Mouse (Mus musculus) liver, adult 2 months (tissue): ENCODE results near the gene Kctd19. TPM values are rescaled to one million over a fixed set of nuclear protein-coding genes. Genes with fewer than 3 reads are reported as not detected.

Experiments
- DNase-seq: peaks from one replicate; pipeline ENCODE4 v3.0.0-alpha.2; 2011; ENCODE audit warnings: low read depth, low spot score; ENCODE audit errors: extremely low read depth
- H3K27ac ChIP-seq: fragments of 200-500 bp; replicated peaks from 2 replicates; pipeline ENCODE4 v1.5.1; 2012; ENCODE audit warnings: low read depth, mild to moderate bottlenecking, control low read depth, inconsistent platforms, low read length; ENCODE audit not compliant: insufficient read depth
- H3K27me3 ChIP-seq: fragments of 200-500 bp; 2 replicates; pipeline ENCODE4 v1.6.1; 2012; ENCODE audit warnings: mild to moderate bottlenecking, moderate library complexity, low read length, inconsistent platforms; ENCODE audit not compliant: control insufficient read depth, insufficient read depth
- H3K36me3 ChIP-seq: fragments of 200-500 bp; 2 replicates; pipeline ENCODE4 v1.6.1; 2012; ENCODE audit warnings: low read length, inconsistent platforms; ENCODE audit not compliant: control insufficient read depth, insufficient read depth
- H3K4me1 ChIP-seq: fragments of 200-500 bp; 2 replicates; pipeline ENCODE4 v1.6.1; 2011; ENCODE audit warnings: low read length; ENCODE audit not compliant: control insufficient read depth, insufficient read depth
- H3K4me3 ChIP-seq: fragments of 200-500 bp; 2 replicates; pipeline ENCODE4 v1.5.1; 2011; ENCODE audit warnings: low read depth, mild to moderate bottlenecking, control low read depth, low read length, moderate library complexity; ENCODE audit not compliant: insufficient read depth
- H3K79me2 ChIP-seq: fragments of 200-500 bp; 2 replicates; pipeline ENCODE4 v1.6.1; 2012; ENCODE audit warnings: inconsistent platforms, mild to moderate bottlenecking, low read length, moderate library complexity; ENCODE audit not compliant: control insufficient read depth, insufficient read depth
- H3K9ac ChIP-seq: fragments of 200-500 bp; 2 replicates; pipeline ENCODE4 v1.6.1; 2012; ENCODE audit warnings: low read depth, mild to moderate bottlenecking, control low read depth, inconsistent platforms, low read length
- CTCF ChIP-seq: fragments of 200-500 bp; IDR thresholded peaks from 2 replicates; pipeline ENCODE4 v1.5.1; 2011; ENCODE audit warnings: low read depth, low read length, control low read depth
- POLR2A ChIP-seq: fragments of 200-500 bp; IDR thresholded peaks from 2 replicates; pipeline ENCODE4 v1.6.1; 2011; ENCODE audit warnings: low read length, control low read depth; ENCODE audit not compliant: insufficient read depth; ENCODE audit errors: extremely low read depth
- WGBS: fragments of 180-500 bp; shearing (Covaris S2); methylation state at CpG from one replicate; pipeline ENCODE4 v1.1.7; 2018; 5-methylcytosine and 5-hydroxymethylcytosine counted together
- polyA plus RNA-seq: library from polyadenylated mRNA; depleted of rRNA; stranded (reverse); fragments of >200 nt; gene quantifications from 2 replicates; pipeline ENCODE4 v1.2.3, GENCODE M21; 2012
- total RNA-seq: library from RNA; depleted of rRNA; stranded (reverse); fragments of >200 nt; gene quantifications from 2 replicates; pipeline ENCODE4 v1.2.3, GENCODE M21; 2014

Kctd19 gene
- total and polyA plus RNA-seq, 2 experiments = not detected

GRCm38 (mm10) chr8:105451903-105452603 lies 38.8 kb upstream of the Kctd19 start:
- 65% methylated on average over 15 of the region's 15 CpGs for WGBS
- Histone ChIP-seq H3K4me1 (no peaks in the 10 kb centered on the region), H3K9ac (no peak overlapping the region), H3K36me3 (no peaks in the 10 kb centered on the region), H3K79me2 (no peaks in the 10 kb centered on the region), H3K27me3 (no peaks in the 10 kb centered on the region), H3K4me3 (no peak overlapping the region), H3K27ac (no peak overlapping the region)
- TF ChIP-seq POLR2A (no peak), CTCF (no peak)
- no peak for DNase-seq

GRCm38 (mm10) chr8:105450977-105451376 lies 37.7 kb upstream of the Kctd19 start:
- WGBS = 39% methylated on average over 1 of the region's 1 CpGs
- DNase-seq = no peak
- no peaks in the 10 kb centered on the region for H3K4me1 ChIP-seq

GRCm38 (mm10) chr8:105448596-105448995 lies 35.3 kb upstream of the Kctd19 start:
- H3K27ac ChIP-seq = no peak overlapping the region
- no peak for DNase-seq
- no peak overlapping the region for H3K4me3 ChIP-seq

More at GRCm38 (mm10) chr8:105450977-105451376, 37.7 kb upstream of the Kctd19 start:
- no peak for TF ChIP-seq POLR2A
- no peak for TF ChIP-seq CTCF
- Histone ChIP-seq H3K9ac (no peak overlapping the region), H3K27me3 (no peaks in the 10 kb centered on the region), H3K79me2 (no peaks in the 10 kb centered on the region), H3K36me3 (no peaks in the 10 kb centered on the region), H3K4me3 (no peak overlapping the region), H3K27ac (no peak overlapping the region)

GRCm38 (mm10) chr8:105448188-105448587 lies 34.9 kb upstream of the Kctd19 start:
- no peak for DNase-seq
- Histone ChIP-seq H3K4me1 (no peaks in the 10 kb centered on the region), H3K4me3 (no peak overlapping the region), H3K27ac (no peak overlapping the region), H3K27me3 (no peaks in the 10 kb centered on the region), H3K36me3 (no peaks in the 10 kb centered on the region), H3K9ac (no peak overlapping the region), H3K79me2 (no peaks in the 10 kb centered on the region)
- no peak for TF ChIP-seq POLR2A
- no peak for TF ChIP-seq CTCF
- 87% methylated on average over 3 of the region's 3 CpGs for WGBS

More at GRCm38 (mm10) chr8:105448596-105448995, 35.3 kb upstream of the Kctd19 start:
- H3K36me3 ChIP-seq = no peaks in the 10 kb centered on the region
- 72% methylated on average over 5 of the region's 5 CpGs for WGBS
- no peak for TF ChIP-seq CTCF
- no peak for TF ChIP-seq POLR2A
- no peaks in the 10 kb centered on the region for H3K4me1 ChIP-seq
- H3K27me3 ChIP-seq = no peaks in the 10 kb centered on the region
- no peaks in the 10 kb centered on the region for H3K79me2 ChIP-seq
- H3K9ac ChIP-seq = no peak overlapping the region

GRCm38 (mm10) chr8:105446127-105446552 lies 32.8 kb upstream of the Kctd19 start:
- Histone ChIP-seq H3K4me1 (no peaks in the 10 kb centered on the region), H3K27ac (no peak overlapping the region)
- WGBS = 40% methylated on average over 4 of the region's 4 CpGs

More at GRCm38 (mm10) chr8:105446127-105446552, 32.8 kb upstream of the Kctd19 start:
- TF ChIP-seq POLR2A (no peak), CTCF (no peak)
- no peak for DNase-seq
- Histone ChIP-seq H3K27me3 (no peaks in the 10 kb centered on the region), H3K4me3 (no peak overlapping the region), H3K79me2 (no peaks in the 10 kb centered on the region), H3K9ac (no peak overlapping the region), H3K36me3 (no peaks in the 10 kb centered on the region)
